Comparison of ENCODE assay signal across 11 mouse cellular contexts in the genomic region with DNA sequence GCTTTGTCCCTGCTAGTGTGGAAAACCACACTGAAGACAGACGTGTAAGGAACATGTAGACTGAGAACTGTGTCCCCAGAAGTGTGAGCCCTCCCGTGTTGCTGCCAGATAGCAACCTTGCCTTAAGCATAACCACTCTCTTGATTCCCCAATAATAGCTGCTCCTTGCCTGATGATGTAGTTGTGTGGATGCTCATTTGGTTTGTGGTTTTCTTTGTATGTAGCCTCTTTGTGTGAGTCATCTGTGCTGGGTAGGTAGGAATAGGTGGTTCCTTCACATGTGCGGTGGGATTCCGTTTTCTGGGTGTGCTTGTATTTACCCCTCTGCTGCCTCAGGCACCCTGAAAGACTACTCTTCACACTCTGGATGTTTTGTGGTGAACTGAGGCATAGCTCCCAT.
"Had no signal": no experiment of that assay in that cellular context is flagged by ENCODE, and none has a peak within 500 bp of the region (broad histone marks: within the 10 kb centered on the region; RNA-seq: fewer than 3 reads in every experiment).

No protein-coding gene starts in this region.

- H3K9ac ChIP-seq: limb, embryonic 15.5 days; liver, embryonic 12.5 days; lung, embryonic 14.5 days; neural tube, embryonic 13.5 days had no signal

- DNase-seq: kidney, adult 8-10 months; kidney, postnatal 36 days; right cerebral cortex, postnatal 14 days; thymus, adult 18-20 months; thymus, postnatal 14 days had no signal

- H3K36me3 ChIP-seq: limb, embryonic 15.5 days; liver, embryonic 12.5 days; midbrain, embryonic 10.5 days; neural tube, embryonic 13.5 days had no signal

- H3K9me3 ChIP-seq: limb, embryonic 15.5 days; liver, embryonic 12.5 days; midbrain, embryonic 10.5 days; neural tube, embryonic 13.5 days had no signal

- ATAC-seq: liver, embryonic 12.5 days had no signal

- H3K4me3 ChIP-seq: limb, embryonic 15.5 days; liver, embryonic 12.5 days; midbrain, embryonic 10.5 days; neural tube, embryonic 13.5 days had no signal

- H3K27me3 ChIP-seq: limb, embryonic 15.5 days; liver, embryonic 12.5 days; neural tube, embryonic 13.5 days had no signal

- H3K27ac ChIP-seq: kidney, postnatal 0 days; limb, embryonic 15.5 days; liver, embryonic 12.5 days; midbrain, embryonic 10.5 days had no signal

- H3K4me2 ChIP-seq: limb, embryonic 15.5 days; liver, embryonic 12.5 days; lung, embryonic 14.5 days; neural tube, embryonic 13.5 days had no signal
